Mouse (Mus musculus): ENCODE data around the gene Vps35l. TPM values are rescaled to one million over a fixed set of nuclear protein-coding genes. Genes with fewer than 3 reads are reported as not detected.

The Vps35l gene
- total and polyA plus RNA-seq, 2 experiments from 2014 or later: 85.6 to 92.1 TPM

GRCm38 (mm10) chr7:118783305-118784001 lies 43.4 kb downstream of the Vps35l start:
- peaks cover 26% of the 10 kb centered on the region for H3K36me3 ChIP-seq (ENCODE audit: insufficient read depth, low read length)
- no peak for DNase-seq (ENCODE audit: low spot score)
- no peak overlapping the region for H3K27ac ChIP-seq

GRCm38 (mm10) chr7:118786091-118786490 lies 46.1 kb downstream of the Vps35l start:
- H3K4me2 ChIP-seq (ENCODE audit: low read depth, low read length): no peak overlapping the region
- no peaks in the 10 kb centered on the region for H3K9me3 ChIP-seq (ENCODE audit: low read length)
- no peak overlapping the region for H3K4me3 ChIP-seq (ENCODE audit: low read length)
- WGBS: 85% methylated on average over 6 of the region's 6 CpGs
- no peak for TF ChIP-seq CTCF (IDR thresholded peaks at IDR 0.05; ENCODE audit: low read depth)
- H3K9ac ChIP-seq (replicated peaks; ENCODE audit: low read length): no peak overlapping the region
- H3K36me3 ChIP-seq (ENCODE audit: insufficient read depth, low read length): peaks cover 25% of the 10 kb centered on the region; the same call in 1 of the 2 replicates
- DNase-seq (ENCODE audit: low spot score) (no peak), ATAC-seq (no peak)
- no peak overlapping the region for H3K27ac ChIP-seq
- no peaks in the 10 kb centered on the region for H3K4me1 ChIP-seq (ENCODE audit: insufficient read depth, low read length)
- H3K27me3 ChIP-seq (ENCODE audit: insufficient read depth, low read length): no peaks in the 10 kb centered on the region

More at GRCm38 (mm10) chr7:118783305-118784001, 43.4 kb downstream of the Vps35l start:
- no peaks in the 10 kb centered on the region for H3K4me1 ChIP-seq (ENCODE audit: insufficient read depth, low read length)
- no peak overlapping the region for H3K4me3 ChIP-seq (ENCODE audit: low read length)
- H3K9ac ChIP-seq (replicated peaks; ENCODE audit: low read length): no peak overlapping the region
- H3K27me3 ChIP-seq (ENCODE audit: insufficient read depth, low read length): no peaks in the 10 kb centered on the region
- TF ChIP-seq CTCF (IDR thresholded peaks at IDR 0.05; ENCODE audit: low read depth): no peak
- WGBS: 85% methylated on average over 11 of the region's 11 CpGs
- ATAC-seq: no peak
- no peak overlapping the region for H3K4me2 ChIP-seq (ENCODE audit: low read depth, low read length)
- H3K9me3 ChIP-seq (ENCODE audit: low read length): no peaks in the 10 kb centered on the region

GRCm38 (mm10) chr7:118787326-118787725 lies 47.3 kb downstream of the Vps35l start:
- DNase-seq (ENCODE audit: low spot score): no peak
- peaks cover 35% of the 10 kb centered on the region for H3K36me3 ChIP-seq (ENCODE audit: insufficient read depth, low read length)
- WGBS: 93% methylated on average over 5 of the region's 5 CpGs

DNA sequence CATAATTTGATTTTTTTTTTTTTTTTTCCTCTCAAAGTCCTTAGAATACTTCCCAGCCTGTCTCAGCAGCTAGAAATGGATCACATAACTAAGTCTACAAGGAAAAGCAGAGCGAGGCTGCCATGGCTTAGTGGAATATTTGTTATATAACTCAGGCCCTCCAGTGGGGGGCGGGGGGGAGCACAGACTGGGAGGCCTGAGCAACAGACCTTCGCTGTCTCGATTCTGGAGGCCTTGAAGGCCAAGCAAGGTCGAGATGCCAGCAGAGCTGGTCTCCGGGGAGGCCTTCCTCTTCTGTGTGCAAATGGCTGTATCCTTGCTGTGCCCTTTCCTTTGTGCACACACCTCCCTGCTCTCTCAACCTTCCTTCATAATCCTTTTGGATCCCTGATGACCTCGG lies 48.5 kb downstream of the Vps35l start:
- ATAC-seq (no peak), DNase-seq (ENCODE audit: low spot score) (no peak)
- Histone ChIP-seq H3K27ac (no peak overlapping the region), H3K36me3 (ENCODE audit: insufficient read depth, low read length) (peaks cover 36% of the 10 kb centered on the region), H3K9me3 (ENCODE audit: low read length) (no peaks in the 10 kb centered on the region), H3K4me3 (ENCODE audit: low read length) (no peak overlapping the region), H3K27me3 (ENCODE audit: insufficient read depth, low read length) (no peaks in the 10 kb centered on the region), H3K9ac (replicated peaks; ENCODE audit: low read length) (no peak overlapping the region), H3K4me2 (ENCODE audit: low read depth, low read length) (no peak overlapping the region), H3K4me1 (ENCODE audit: insufficient read depth, low read length) (no peaks in the 10 kb centered on the region)
- TF ChIP-seq CTCF (IDR thresholded peaks at IDR 0.05; ENCODE audit: low read depth): no peak; the same call in 1 of the 2 replicates
- 52% methylated on average over 7 of the region's 7 CpGs for WGBS

More at GRCm38 (mm10) chr7:118787326-118787725, 47.3 kb downstream of the Vps35l start:
- Histone ChIP-seq H3K4me3 (ENCODE audit: low read length) (no peak overlapping the region), H3K9me3 (ENCODE audit: low read length) (no peaks in the 10 kb centered on the region), H3K9ac (replicated peaks; ENCODE audit: low read length) (no peak overlapping the region), H3K27ac (no peak overlapping the region), H3K27me3 (ENCODE audit: insufficient read depth, low read length) (no peaks in the 10 kb centered on the region), H3K4me1 (ENCODE audit: insufficient read depth, low read length) (no peaks in the 10 kb centered on the region), H3K4me2 (ENCODE audit: low read depth, low read length) (no peak overlapping the region)
- no peak for ATAC-seq
- TF ChIP-seq CTCF (IDR thresholded peaks at IDR 0.05; ENCODE audit: low read depth): no peak

DNA sequence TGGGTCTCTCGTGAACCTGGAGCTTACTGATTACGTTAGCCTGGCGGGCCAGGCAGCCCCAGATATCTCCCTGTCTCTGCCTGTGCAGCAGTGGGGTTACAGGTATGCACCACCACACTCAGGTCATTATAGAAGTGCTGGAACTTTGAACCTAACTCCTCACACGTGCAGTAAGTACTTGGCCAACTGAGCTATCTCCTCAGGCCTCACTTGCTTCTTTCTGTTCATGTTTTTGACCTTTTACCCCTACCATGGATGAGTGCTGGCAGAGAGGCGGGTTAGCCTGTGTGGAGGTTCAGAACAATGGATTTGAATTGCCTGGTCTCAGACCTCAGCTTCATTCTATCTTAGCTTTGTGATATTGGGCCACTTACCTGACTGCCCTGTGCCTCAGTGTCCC lies 50.3 kb downstream of the Vps35l start:
- Histone ChIP-seq H3K27me3 (ENCODE audit: insufficient read depth, low read length) (no peaks in the 10 kb centered on the region), H3K4me1 (ENCODE audit: insufficient read depth, low read length) (no peaks in the 10 kb centered on the region), H3K4me3 (ENCODE audit: low read length) (no peak overlapping the region), H3K36me3 (ENCODE audit: insufficient read depth, low read length) (peaks cover 33% of the 10 kb centered on the region), H3K27ac (no peak overlapping the region), H3K4me2 (ENCODE audit: low read depth, low read length) (no peak overlapping the region), H3K9ac (replicated peaks; ENCODE audit: low read length) (no peak overlapping the region), H3K9me3 (ENCODE audit: low read length) (no peaks in the 10 kb centered on the region)
- DNase-seq (ENCODE audit: low spot score) (no peak), ATAC-seq (no peak)
- 85% methylated on average over 5 of the region's 5 CpGs for WGBS
- no peak for TF ChIP-seq CTCF (IDR thresholded peaks at IDR 0.05; ENCODE audit: low read depth)

DNA sequence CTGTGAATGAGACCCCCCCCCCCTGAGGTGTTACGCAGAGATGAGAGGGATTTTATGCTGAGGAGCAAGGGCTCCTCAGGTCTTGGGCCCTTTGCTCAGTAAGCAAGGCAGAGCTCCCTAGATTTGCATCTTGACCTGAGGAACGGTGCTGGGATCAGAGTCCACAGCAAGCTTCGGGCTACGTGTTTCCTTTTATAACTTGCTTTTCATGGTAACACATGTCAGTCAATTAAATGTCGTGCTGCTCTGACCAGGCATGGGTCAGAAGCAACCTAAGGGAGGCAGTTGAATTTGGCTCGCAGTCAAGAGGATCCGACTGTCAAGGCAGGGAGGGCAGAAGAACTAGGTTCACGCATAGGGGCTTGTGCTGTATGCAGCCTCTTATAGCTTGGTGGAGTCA lies 53.9 kb downstream of the Vps35l start:
- DNase-seq (ENCODE audit: low spot score) (no peak), ATAC-seq (no peak)
- Histone ChIP-seq H3K4me3 (ENCODE audit: low read length) (no peak overlapping the region), H3K36me3 (ENCODE audit: insufficient read depth, low read length) (peaks cover 44% of the 10 kb centered on the region), H3K27me3 (ENCODE audit: insufficient read depth, low read length) (no peaks in the 10 kb centered on the region), H3K9ac (replicated peaks; ENCODE audit: low read length) (no peak overlapping the region), H3K27ac (no peak overlapping the region), H3K9me3 (ENCODE audit: low read length) (no peaks in the 10 kb centered on the region), H3K4me2 (ENCODE audit: low read depth, low read length) (no peak overlapping the region), H3K4me1 (ENCODE audit: insufficient read depth, low read length) (no peaks in the 10 kb centered on the region)
- no peak for TF ChIP-seq CTCF (IDR thresholded peaks at IDR 0.05; ENCODE audit: low read depth)
- 65% methylated on average over 8 of the region's 8 CpGs for WGBS

GRCm38 (mm10) chr7:118795779-118796178 lies 55.8 kb downstream of the Vps35l start:
- H3K4me1 ChIP-seq (ENCODE audit: insufficient read depth, low read length): no peaks in the 10 kb centered on the region
- ATAC-seq (no peak), DNase-seq (ENCODE audit: low spot score) (no peak)
- H3K9me3 ChIP-seq (ENCODE audit: low read length): no peaks in the 10 kb centered on the region
- peaks cover 46% of the 10 kb centered on the region for H3K36me3 ChIP-seq (ENCODE audit: insufficient read depth, low read length)
- no peak overlapping the region for H3K4me3 ChIP-seq (ENCODE audit: low read length)
- H3K27ac ChIP-seq: no peak overlapping the region
- no peaks in the 10 kb centered on the region for H3K27me3 ChIP-seq (ENCODE audit: insufficient read depth, low read length)
- 91% methylated on average over 8 of the region's 8 CpGs for WGBS
- H3K9ac ChIP-seq (replicated peaks; ENCODE audit: low read length): no peak overlapping the region
- H3K4me2 ChIP-seq (ENCODE audit: low read depth, low read length): no peak overlapping the region
- TF ChIP-seq CTCF (IDR thresholded peaks at IDR 0.05; ENCODE audit: low read depth): no peak

All from hindbrain, postnatal 0 days (tissue).